Mouse (Mus musculus) cerebellum, adult (tissue): ENCODE results near the gene Tubgcp2.

Experiments used
- ATAC-seq: cut with Nextera tagmentation; 2 replicates; pipeline ENCODE4 v1.9.2; 2017; ENCODE audit warnings: mild to moderate bottlenecking, moderate library complexity, mixed read lengths; ENCODE audit not compliant: insufficient number of reproducible peaks, low FRiP score, low TSS enrichment

The Tubgcp2 gene

GRCm38 (mm10) chr7:140036281-140037170, at the start of gene Tubgcp2, which contains the start of gene Zfp511:
Gene Tubgcp2, minus strand, starts transcription at chr7:140036669.
Gene Zfp511, plus strand, starts transcription at chr7:140036391.
- peak; percentile 90 for ATAC-seq

GRCm38 (mm10) chr7:140082242-140082678, 45.8 kb upstream of the Tubgcp2 start, which contains the start of gene Caly:
Gene Caly, minus strand, starts transcription at chr7:140082548.
- ATAC-seq, result peak; percentile 84

GRCm38 (mm10) chr7:140081408-140082241, 45.2 kb upstream of the Tubgcp2 start:
- ATAC-seq, result 0 out of 2 replicates have a peak, but pooled peaks have one; percentile 13

DNA sequence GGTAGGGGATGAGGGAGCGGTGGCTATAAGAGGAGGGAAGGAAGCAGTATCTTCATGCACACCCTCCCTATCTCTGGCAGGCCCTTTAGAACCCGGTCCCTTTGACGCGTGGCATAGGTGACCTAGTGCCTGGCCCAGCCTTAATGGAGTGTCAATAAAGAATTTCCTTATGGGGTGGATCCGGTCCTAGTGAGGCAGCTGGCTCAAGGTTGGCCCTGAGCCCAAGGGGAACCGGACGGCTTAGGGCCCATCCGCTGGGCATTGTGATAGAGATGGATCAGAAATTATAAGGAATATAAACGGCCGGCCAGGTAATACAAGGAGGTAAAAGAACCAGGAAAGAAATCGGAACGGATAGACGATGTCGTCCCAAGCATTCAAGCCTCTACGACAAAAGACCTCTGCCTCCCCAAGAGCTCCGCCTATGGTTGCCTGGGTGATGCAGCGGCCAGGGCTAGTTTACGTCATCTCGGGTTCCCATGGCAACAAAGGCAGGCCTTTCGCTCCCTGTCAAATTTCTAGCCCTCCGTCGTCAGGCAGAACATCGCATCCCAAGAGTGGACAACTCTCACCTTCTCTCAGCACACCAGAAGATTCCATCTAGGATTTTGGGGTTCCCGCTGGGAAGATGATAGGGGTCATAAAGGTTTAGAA, 44.2 kb upstream of the Tubgcp2 start:
- ATAC-seq, result peak; percentile 85

GRCm38 (mm10) chr7:140078711-140079110, 42.2 kb upstream of the Tubgcp2 start:
- ATAC-seq, result no peak

- no peak for ATAC-seq
Measured at GRCm38 (mm10) chr7:140077698-140078097, 41.2 kb upstream of the Tubgcp2 start.

- ATAC-seq, result no peak
Measured at GRCm38 (mm10) chr7:140070042-140070711, 33.7 kb upstream of the Tubgcp2 start.

- no peak for ATAC-seq
Measured at GRCm38 (mm10) chr7:140067397-140067796, 30.9 kb upstream of the Tubgcp2 start.

GRCm38 (mm10) chr7:140063092-140063491, 26.6 kb upstream of the Tubgcp2 start:
- ATAC-seq, result 0 out of 2 replicates have a peak, but pooled peaks have one; percentile 40

- no peak for ATAC-seq
Measured at GRCm38 (mm10) chr7:140062307-140062706, 25.8 kb upstream of the Tubgcp2 start.

DNA sequence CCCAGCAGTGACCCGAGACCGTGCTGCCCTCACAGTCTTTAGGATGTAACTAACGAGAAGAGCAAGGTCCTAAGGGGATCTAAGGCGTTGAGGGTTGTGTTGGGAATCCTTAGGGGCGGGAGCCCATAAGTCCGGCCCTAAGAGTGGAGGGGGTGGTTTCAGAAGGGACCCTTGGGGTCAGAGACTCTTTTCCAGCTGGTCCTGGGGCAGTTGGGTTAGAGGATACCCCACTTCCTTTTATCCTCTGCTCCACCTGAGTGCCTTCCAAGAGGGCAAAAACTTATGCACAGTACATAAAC, 25.3 kb upstream of the Tubgcp2 start:
- no peak for ATAC-seq

GRCm38 (mm10) chr7:140060936-140061831, 24.7 kb upstream of the Tubgcp2 start:
- ATAC-seq, result no peak

DNA sequence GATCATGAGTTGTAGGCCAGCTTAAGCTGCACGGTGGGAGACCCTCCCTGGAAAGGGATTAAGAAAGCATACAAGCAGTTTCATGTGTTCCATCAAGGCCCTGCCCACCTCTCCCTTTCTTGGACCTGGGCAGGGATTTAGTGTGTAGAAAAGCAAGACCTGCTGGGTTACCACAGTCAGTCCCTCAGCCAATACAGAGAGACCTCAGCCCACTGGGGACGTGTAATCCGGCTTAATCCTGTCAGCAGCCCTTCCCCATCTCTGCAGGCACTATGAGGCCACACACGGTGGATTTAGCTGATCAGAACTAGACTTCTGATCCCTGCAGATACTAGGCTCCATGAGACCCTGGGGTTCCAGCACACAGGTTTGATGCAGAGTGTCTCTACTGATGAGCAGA, 23.1 kb upstream of the Tubgcp2 start:
- ATAC-seq, result no peak

DNA sequence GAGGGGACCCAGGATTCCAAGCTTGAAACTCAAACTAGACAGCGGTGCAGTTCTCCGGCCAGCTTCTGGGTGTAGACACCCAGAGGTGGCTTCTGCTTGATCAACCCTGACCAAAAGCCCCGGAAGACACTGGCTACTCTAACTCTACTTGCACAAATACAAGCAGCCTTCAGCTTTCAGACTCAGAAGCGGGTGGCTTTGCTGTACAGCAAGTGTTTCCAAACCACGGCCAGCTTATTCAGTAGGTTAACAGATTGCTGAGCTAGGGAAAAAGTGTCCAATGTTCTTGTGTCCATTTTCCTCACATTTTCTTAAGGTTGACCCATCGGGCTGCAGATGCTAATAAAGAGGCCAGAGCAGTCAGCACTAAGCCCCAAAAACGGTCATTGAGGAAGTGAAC, 22.1 kb upstream of the Tubgcp2 start:
- no peak for ATAC-seq

- no peak for ATAC-seq
Measured at GRCm38 (mm10) chr7:140057413-140058407, 21.2 kb upstream of the Tubgcp2 start.

DNA sequence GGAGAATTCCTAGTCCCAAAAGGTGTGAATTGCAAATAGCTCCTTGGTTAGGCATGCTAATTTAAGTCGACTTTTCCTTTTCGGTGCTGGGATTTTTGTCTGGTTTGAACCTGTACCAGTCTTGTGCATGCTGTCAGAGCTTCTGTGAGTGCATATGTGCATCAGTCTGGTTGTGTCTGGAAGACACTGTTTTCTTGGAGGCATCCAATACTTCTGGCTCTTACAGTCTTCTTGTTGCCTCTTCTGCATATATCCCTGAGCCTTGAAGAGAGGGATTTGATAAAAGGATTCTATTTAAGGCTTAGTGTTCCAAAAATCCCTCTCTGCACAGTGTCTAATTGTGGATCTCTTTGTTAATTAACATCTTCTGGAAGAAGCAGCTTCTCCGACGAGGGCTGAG, 17.7 kb upstream of the Tubgcp2 start:
- ATAC-seq, result no peak

GRCm38 (mm10) chr7:140049115-140049689, 12.7 kb upstream of the Tubgcp2 start:
- no peak for ATAC-seq
